Mouse (Mus musculus) mature B cell (primary cell): ENCODE results near the gene Olfr420.

ENCODE experiments used
- in situ Hi-C: fragments of 300-500 bp; cut with MboI; formaldehyde crosslinking; loops from 2 replicates; pipeline ENCODE4 v1.14.3; 2019

Gene Olfr420

DNA sequence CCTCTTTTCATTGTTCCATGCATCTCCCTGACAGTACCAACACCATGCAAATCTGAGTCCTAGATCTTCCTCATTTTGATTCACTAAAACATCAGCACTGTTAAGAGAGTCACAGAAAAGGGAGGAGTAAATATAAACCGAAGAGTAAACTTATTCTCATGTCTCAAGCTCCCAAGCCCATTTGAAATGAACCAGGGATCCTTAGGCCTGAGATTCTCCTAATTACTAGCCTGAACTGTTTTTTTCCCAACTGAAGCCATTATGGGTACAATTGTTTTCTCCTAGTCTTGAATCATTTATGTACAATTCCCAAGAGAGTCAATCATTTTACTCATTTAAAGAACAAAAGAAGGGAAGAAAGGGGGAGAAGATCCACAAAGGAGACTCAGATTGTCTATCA, at the start of gene Olfr420:
Olfr420 (plus strand) TSS at position 301 of the 400 bp plus-strand sequence.
- in situ Hi-C loops = no loop called here

- in situ Hi-C loops = no loop called here
These were observed 34.4 kb upstream of the Olfr420 start, which contains the start of gene Olfr231 for GRCm38 (mm10) chr1:174121062-174121461. TSS of gene Olfr231 (minus strand) at chr1:174121162.

GRCm38 (mm10) chr1:174131217-174131616, 24.2 kb upstream of the Olfr420 start, which contains the start of gene Olfr424:
TSS of gene Olfr424 (plus strand) at chr1:174131517.
- in situ Hi-C loops = no loop called here

DNA sequence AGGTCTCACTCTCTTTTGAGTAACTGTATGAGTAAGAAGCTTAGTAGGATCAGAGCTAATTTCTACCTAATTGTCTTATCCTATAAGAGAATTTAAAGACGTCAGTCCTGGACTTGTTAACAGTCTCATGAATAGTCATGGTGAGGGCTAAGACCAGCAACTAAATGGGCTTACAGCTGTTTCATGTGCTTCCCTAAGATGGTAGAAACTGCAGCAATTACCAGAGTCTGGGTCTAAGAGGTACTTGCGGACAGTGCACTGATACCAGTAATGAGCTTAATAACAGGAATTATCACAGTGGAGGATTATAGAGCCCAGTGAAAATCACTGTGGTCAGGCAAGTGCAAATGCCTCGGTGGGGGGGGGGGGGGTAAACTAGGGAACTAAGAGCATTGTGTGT, 23.4 kb upstream of the Olfr420 start:
- in situ Hi-C loops = no loop called here

DNA sequence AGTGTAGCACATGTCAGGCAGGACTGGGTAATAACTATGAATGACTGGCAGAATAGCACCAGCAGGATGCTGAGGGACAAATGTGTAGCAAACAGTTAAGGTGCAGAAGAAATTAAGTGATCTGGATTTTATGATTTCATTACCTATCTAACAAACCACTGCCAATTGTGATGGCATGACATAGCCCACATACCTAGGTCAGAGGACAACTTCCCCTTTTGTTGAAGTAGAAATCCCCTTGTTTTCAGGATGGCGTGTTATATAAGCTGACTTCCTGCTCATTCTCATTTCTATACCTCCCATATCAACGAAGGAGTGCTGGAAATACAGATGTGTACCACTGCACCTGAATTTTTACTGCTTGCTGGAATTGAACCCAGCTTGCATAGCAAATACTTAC, 14.0 kb upstream of the Olfr420 start:
- in situ Hi-C loops = no loop called here

DNA sequence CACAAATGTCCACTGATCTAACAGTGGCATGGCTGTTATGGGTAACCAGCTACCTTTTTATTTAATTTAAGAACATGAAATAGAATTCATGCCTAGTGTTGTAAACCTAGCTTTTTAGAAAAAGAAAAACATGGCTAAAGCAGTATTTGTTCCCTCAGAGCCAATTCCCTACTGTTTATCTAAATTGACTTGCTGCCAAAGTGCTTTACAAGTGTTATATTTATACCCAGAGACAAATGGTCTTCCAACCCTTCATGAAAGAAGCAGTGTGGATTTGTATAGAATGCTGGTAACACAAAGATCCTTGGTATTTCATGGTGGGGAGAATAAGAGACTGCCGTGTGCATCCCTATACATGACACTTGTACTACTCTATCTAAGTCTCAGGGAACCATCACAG, 8.7 kb upstream of the Olfr420 start:
- in situ Hi-C loops = no loop called here

DNA sequence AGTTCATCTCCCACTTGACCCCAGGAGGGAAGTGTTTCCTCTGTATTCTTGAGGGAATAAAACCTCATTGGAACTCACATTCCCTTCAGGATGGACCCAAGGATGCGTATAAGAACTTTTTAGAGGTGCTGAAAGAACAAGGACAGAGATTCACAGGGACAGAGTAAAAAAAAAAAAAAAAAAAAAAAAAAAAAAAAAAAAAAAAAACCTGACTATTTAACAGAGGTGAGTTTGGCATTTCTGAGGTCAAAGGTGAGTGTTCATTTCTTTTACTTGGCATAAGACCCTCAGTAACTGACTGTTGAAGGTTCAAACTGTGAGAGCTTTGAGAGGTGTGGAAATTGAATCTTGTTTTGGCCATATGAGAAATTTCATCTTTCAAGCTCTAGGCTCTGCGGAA, 6.1 kb upstream of the Olfr420 start:
- in situ Hi-C loops = no loop called here

DNA sequence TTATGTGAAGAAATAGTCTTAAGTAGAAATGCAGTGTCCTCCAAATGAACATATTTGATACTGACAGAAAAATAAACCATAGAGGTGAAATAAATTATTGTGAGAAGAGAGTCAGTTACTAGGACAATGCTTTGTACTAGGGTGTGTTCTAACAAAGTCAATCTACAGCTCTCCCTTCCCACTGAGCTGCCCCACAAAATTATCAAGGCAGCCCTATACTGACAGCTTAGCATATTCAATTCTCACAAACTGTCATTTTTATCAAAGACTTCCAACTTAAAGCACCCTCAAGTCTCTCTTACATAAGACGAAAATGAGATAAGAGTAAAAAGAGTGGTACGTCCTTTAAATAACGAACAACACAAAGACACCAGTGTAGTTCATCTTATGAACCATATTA, 2.2 kb downstream of the Olfr420 start:
- in situ Hi-C loops = no loop called here

DNA sequence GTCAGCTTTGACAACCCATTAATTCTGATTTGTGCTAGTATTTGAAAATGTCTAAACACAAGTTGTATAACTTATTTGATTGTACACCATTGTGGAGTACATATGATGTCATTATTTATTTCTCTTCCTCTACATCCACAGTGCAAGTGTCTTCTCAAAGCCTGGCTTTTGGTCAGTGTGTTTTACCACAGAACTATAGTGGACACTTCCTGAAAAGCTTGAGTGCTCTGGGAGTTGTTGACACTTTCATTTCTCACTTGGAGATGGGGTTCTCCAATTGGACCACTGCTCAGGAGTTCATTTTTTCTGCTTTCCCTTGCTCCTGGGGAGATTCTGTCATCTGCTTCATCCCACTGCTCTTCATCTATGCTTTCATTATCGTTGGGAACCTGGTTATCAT, 3.1 kb downstream of the Olfr420 start:
- in situ Hi-C loops = no loop called here

- in situ Hi-C loops = no loop called here
These were observed 3.7 kb downstream of the Olfr420 start for GRCm38 (mm10) chr1:174159095-174159494.

- in situ Hi-C loops = no loop called here
These were observed 13.6 kb downstream of the Olfr420 start for GRCm38 (mm10) chr1:174169024-174169423.

GRCm38 (mm10) chr1:174170706-174171501, 15.5 kb downstream of the Olfr420 start:
- in situ Hi-C loops = no loop called here

- in situ Hi-C loops = no loop called here
These were observed 16.1 kb downstream of the Olfr420 start for GRCm38 (mm10) chr1:174171537-174171936.

GRCm38 (mm10) chr1:174172605-174173004, 17.2 kb downstream of the Olfr420 start, which contains the start of gene Spta1:
TSS of gene Spta1 (plus strand) at chr1:174172776.
- in situ Hi-C loops = no loop called here

- in situ Hi-C loops = no loop called here
These were observed 49.3 kb downstream of the Olfr420 start for GRCm38 (mm10) chr1:174204699-174205098.
